Mouse (Mus musculus): ENCODE data around the gene Mmp8.

DNA sequence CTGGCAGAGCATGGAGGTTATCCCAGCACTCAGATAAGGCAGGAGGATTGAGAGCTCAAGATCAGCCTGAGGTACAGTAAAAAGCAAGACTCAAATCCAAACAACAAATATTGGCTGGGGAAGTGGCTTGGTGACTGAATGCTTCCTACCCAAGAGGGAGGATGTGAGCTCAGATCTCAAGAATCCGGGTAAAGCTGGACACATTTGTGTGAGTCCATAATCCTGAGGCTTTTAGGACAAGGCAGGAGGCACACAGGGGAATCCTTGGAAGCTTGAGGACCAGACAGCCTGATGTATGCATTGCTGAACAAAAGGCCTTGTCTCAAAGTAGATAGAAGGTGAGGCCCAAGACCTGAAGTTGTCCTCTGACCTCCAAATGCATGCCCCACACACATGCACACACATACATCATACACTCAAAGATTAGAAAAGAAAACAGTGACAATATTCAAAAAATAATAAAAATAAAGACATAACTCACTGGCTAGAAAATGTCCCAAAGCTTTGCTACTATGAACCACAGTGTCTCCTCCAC lies 13.3 kb upstream of the Mmp8 start:
- no peak for TF ChIP-seq CTCF (IDR thresholded peaks at IDR 0.05; ENCODE audit: borderline replicate concordance, extremely low read depth, insufficient read depth, insufficient read length)
- no peak for TF ChIP-seq POLR2A (IDR thresholded peaks at IDR 0.05; ENCODE audit: borderline replicate concordance, extremely low read depth, insufficient read depth, insufficient read length, poor library complexity, severe bottlenecking)

Data from brain, embryonic 14.5 days (tissue).